Mouse (Mus musculus) hematopoietic multipotent progenitor cell, adult 10-12 weeks (in vitro differentiated cells): ENCODE results near the gene Chrnd. TPM values are rescaled to one million over a fixed set of nuclear protein-coding genes. Genes with fewer than 3 reads are reported as not detected.

Experiments
- polyA plus RNA-seq: library from polyadenylated mRNA; stranded (reverse); fragments of >175 nt; gene quantifications from 2 replicates; pipeline ENCODE4 v1.2.3, GENCODE M21; 2012; ENCODE audit warnings: low replicate concordance

Gene Chrnd
- polyA plus RNA-seq, result not detected in 2 replicates

GRCm38 (mm10) chr1:87190429-87190828 is at the start of gene Chrnd:
Chrnd (plus strand) TSS chr1:87190607.

GRCm38 (mm10) chr1:87156199-87156587 is 34.2 kb upstream of the Chrnd start, which contains the start of gene Ecel1:
Ecel1 (minus strand) TSS chr1:87156521.

GRCm38 (mm10) chr1:87183013-87183412 is 7.4 kb upstream of the Chrnd start, which contains the start of gene Prss56:
Prss56 (plus strand) TSS chr1:87183313.

GRCm38 (mm10) chr1:87204465-87204864 is 14.1 kb downstream of the Chrnd start, which contains the start of gene Chrng:
Chrng (plus strand) TSS chr1:87204657.

GRCm38 (mm10) chr1:87213735-87214704 is 23.6 kb downstream of the Chrnd start, which contains the start of gene Eif4e2:
Eif4e2 (plus strand) TSS chr1:87213914.

Other genes with a start within 250 kb of the Chrnd start
- not detected in 2 replicates for gene Alppl2, start 100.7 kb upstream of the Chrnd start, polyA plus RNA-seq
- not detected in 2 replicates for gene Alpi, start 89.0 kb upstream of the Chrnd start, polyA plus RNA-seq
- gene Akp3, start 65.6 kb upstream of the Chrnd start, polyA plus RNA-seq, result not detected in 2 replicates
- gene Ecel1, start 34.1 kb upstream of the Chrnd start, polyA plus RNA-seq, result 0.05 and 0.18 TPM in 2 replicates
- gene Prss56, start 7.3 kb upstream of the Chrnd start, polyA plus RNA-seq, result not detected in 2 replicates
- not detected in 2 replicates for gene Chrng, start 14.1 kb downstream of the Chrnd start, polyA plus RNA-seq
- gene Eif4e2, start 23.3 kb downstream of the Chrnd start, polyA plus RNA-seq, result 16.0 and 17.9 TPM in 2 replicates
- gene Efhd1, start 73.8 kb downstream of the Chrnd start, polyA plus RNA-seq, result 1.0 and 3.5 TPM in 2 replicates
- gene Gigyf2, start 136.4 kb downstream of the Chrnd start, polyA plus RNA-seq, result 15.9 and 22.5 TPM in 2 replicates
- gene Kcnj13, start 204.1 kb downstream of the Chrnd start, polyA plus RNA-seq, result not detected in 2 replicates